Mouse (Mus musculus) C2C12 (cell line): ENCODE data around the gene Kirrel3.

ENCODE experiments used
- CTCF ChIP-seq: IDR thresholded peaks from one replicate; pipeline ENCODE4 v1.5.1; 2011; ENCODE audit not compliant: control insufficient read depth, insufficient read depth, insufficient read length
- MAX ChIP-seq: IDR thresholded peaks from one replicate; pipeline ENCODE4 v1.6.1; 2011; ENCODE audit warnings: mild to moderate bottlenecking, control low read depth
- USF1 ChIP-seq: IDR thresholded peaks from one replicate; pipeline ENCODE4 v1.6.1; 2011; ENCODE audit warnings: low read depth, mild to moderate bottlenecking, control low read depth, moderate library complexity

GRCm38 (mm10) chr9:34586080-34586479 is 100.4 kb downstream of the Kirrel3 start:
- TF ChIP-seq CTCF: no peak
- TF ChIP-seq MAX: no peak
- TF ChIP-seq USF1: no peak
